Mouse (Mus musculus) erythroblast, adult 5-6 weeks (primary cell): ENCODE results near the gene Neurod2. TPM values are rescaled to one million over a fixed set of nuclear protein-coding genes. Genes with fewer than 3 reads are reported as not detected.

Source experiments
- ATAC-seq: replicated peaks from 2 replicates; pipeline ENCODE4 v1.8.0; 2016; ENCODE audit warnings: moderate number of reproducible peaks, mild to moderate bottlenecking, moderate TSS enrichment, inconsistent platforms; ENCODE audit not compliant: poor library complexity, low FRiP score, severe bottlenecking
- total RNA-seq, 2 experiments: library from RNA; stranded (forward) in 1 of 2; stranded (reverse) in 1 of 2; fragments of 150-400 nt in 1 of 2; fragments of 200-764, 138-1000 nt in 1 of 2; gene quantifications; 2 replicates each; pipeline versions ENCODE4 v1.2.3 to v1.2.4; 2015 to 2017; ENCODE audit warnings: low replicate concordance in 2 of 2

Neurod2 gene
- total RNA-seq, 2 experiments from 2014 or later, result not detected

DNA sequence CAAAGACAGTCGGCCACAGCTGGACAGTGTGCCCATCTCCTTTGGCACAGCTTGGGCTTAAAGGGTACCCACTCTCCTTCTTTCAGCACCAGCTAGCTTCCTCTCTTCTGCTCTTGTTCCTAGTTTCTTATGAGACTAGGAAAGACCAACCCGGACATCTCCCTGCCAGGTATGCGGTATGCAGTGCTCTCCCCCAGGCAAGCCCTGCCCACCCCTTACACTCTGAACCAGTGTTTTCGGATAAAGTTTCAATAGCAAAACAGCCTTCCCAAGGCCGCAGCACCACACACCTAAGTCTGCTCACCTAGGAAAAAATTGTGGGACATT lies 7.8 kb downstream of the Neurod2 start:
- no peak for ATAC-seq

DNA sequence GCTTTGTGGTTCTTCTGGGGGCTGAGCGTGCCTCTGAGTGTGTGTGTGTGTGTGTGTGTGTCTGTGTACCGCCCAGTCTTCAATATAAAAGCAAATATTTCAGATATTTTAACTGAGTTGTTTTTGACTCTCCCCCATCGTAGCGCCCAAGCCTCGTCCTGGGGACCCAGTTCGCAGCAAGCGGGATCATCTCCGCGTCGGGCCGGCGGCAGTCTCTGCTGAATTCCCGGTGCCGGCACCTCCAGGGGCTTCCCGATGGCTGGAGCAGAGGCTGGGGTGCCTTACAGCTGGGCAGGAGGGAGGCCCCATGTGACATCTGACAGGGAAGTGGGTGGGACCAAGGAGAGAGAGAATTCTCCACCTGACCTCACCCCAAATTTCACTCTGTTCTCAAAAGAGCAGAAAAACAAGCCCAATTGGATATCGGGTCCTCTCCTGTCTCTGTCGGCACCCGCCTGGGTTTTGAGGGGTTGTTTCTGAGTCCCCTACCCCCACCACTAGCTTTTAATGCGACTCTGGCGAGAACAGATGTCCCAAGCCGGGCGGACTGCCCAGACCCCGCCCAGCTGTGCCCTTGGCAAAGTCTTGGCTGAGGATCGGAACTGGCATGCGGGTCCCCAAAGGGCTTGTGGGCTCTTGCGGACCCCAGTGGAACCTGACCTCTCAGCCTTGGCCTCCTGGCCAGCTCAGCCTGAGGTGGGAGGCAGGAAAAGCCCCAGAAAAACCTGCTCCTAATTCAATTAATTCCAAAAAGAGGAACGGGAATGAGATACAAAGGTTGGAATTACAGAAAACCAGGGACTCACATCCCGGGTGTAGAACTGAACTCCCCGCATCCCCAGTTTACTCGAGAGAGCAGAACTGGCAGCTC lies 8.4 kb downstream of the Neurod2 start:
- ATAC-seq, result no peak

DNA sequence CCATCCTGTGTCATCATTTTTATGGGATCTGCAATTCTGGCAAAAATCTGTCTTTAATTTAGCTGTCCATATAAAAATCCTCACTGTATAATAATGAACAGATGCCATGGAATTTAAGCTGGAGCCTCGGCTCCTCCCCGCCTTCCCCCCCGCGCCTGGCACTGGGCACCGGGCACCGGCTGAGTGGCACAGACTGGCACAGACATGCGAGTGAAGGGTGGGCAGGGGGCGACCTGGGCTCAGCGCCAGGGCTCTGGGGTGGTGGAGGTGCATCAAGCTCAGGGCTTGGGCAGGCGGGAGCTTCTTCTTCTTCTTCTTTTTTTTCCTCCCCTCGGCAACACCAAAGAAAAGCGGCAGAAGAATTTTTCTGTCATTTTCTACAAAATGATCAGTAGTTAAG lies 9.1 kb downstream of the Neurod2 start:
- ATAC-seq, result no peak

DNA sequence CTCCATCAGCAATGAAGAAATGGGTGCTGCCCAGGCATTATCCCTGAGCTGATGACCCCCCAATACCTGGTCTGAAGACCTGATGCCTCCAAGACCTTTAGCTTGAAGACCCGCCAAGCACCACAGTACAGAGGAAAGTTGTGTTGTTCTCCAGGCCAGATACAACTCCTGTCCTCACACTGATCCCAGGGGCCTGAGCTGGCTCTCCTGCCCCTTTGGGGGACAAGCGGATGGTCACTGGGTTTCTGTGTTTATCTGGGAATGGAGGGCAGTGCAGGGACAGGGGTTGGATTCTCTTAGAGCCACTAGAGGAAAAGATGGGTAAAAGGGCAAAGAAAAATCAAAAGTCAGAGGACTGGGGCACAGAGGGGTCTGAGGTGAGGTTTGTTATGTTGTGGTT lies 9.5 kb downstream of the Neurod2 start:
- ATAC-seq, result no peak

DNA sequence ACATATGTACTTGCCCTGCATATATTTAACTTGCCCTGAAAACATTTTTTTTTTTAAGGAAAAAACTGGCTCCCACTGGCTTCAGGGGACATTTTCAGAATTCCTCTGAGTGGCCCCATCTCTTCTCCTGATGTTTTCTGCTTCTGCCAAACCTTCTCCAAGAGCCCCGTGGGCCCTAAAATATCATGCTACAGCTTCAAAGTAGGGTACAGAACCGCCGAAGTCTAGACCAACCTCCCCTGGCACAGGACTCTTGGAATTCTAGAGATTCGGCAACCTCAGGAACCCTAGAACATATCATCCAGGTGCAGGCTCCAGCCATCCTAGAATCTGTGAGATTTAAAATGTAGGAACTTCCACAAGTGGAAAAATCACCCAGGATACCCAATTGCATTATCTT lies 9.9 kb downstream of the Neurod2 start:
- ATAC-seq, result no peak

DNA sequence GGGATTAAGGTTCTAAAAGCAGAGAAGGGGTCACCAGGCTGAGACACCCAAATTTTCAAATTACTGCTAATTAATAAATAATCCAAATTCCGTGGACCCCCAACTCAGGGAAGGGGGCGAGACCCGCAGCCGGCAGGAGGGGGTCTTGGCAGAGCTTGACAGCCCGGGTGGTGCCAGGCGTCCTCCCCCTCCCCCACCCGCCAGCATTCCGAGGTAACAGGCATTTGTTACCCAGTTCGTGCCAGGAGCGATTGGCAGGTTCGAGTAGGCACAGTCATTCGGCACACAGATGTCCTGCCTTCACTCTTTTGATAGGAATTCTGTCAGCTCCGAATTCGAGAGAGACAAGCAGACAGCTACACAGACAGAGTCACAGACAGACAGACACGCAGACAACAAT lies 10.3 kb downstream of the Neurod2 start:
- no peak for ATAC-seq

DNA sequence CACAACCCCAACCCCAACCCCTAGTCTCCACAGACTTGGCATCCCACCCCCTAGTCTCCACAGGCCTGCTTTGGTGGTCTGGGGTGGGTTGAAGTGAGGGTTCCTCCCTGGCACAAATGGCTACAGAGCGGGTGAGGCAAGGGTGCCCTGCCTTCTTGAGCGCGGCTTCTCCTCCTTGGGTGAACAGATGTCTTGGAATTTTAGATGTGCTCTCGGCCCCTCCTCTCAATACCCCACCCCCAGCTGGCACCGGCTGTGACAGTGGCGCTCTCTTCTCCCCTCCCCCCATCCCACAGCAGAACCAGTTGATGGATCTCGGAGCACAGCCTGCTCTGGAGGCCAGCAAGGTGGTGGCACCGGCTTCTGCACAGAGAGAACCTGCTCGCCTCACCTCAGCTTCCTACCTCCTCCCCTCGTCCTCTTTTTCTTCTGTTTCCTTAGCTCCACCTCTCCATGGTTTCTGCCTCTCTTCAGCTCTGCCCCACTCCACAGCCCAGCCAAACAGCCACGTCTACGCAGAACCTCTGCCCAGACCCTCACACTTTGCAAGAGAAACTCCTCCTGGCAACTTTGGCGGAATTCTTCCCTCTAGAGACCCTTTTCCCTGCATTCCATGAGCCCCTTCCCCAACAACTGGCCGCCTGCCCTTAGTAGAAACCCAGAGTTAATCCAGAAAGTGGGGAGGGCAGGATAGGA lies 10.9 kb downstream of the Neurod2 start:
- no peak for ATAC-seq

DNA sequence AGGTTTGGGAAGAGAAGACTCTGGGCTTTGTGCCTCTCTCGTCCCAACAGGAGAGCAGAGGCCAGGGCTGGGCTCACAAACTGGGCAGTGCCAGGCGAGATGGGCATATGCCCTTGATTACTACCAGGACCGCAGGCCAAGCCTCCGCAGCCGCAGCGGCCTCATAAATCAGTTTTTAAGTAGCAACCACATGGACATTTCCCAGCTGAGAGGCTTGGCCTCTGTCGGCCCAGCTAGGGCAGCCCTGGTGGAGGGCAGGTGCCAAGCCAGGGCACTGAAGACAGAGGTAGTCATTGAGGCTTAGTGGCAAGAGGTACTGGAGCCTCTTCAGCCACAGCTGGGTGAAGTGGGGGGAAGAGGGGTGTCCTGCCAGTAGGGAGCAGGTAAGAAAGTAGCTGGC lies 12.0 kb downstream of the Neurod2 start:
- no peak for ATAC-seq

DNA sequence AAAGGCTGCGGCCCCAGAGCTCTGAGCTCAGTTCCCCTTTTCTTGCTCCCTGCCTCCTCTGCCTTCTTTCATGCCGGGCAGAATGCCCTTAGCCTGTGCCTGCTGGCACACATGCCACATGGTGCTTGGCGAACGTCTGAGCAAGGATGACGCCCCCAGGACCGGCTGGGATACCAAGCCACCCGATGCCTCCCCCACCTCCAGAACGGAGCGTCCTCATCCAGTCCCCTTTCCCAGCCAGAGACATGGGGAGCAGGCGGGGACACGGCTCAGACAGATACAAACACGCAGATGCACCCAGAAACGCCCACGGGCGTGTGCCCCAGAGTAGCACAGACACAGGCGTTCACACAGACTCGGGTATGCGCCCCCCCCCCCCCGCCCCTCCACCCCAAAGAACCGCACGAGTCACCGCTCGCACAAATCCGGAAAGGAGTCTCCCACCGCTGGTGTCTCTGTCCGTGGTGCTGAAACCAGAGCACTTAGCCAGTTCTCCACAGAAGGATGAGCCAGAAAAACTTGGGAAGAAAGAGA lies 15.6 kb downstream of the Neurod2 start:
- ATAC-seq, result no peak

DNA sequence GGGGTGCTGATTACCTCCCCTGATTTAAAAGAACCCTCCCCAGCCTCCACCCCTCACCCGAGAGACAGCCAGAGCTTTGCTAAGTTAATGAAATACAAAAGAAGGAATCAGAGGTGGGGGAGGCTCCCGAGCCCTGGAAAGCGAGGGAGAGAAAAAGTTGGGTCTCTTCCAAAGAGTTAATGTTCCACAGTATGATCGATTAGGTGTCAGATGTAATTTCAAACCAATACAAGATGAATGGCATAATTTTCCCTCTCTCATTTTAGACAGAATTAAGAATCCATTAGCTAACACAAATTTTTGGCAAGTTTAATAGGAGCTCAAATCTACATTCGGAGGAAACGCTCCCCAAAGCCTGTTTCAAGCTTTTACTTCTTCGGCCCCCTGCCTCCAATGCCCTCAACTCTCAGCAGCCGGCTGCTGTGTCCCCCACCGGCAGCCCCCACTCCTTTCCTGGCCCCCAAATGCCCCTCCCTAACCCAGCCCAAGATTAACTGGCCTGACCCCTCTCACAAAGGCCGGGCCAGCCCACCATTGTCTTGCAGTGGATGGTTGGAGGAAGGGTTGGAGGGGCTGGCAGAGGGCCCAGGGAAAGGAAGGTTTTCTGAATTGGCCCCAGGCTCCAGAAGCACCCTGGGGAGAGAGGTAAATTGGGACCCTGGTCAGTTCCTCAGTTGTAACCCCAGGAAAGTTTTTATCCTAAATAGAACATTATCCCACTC lies 30.8 kb downstream of the Neurod2 start:
- no peak for ATAC-seq

DNA sequence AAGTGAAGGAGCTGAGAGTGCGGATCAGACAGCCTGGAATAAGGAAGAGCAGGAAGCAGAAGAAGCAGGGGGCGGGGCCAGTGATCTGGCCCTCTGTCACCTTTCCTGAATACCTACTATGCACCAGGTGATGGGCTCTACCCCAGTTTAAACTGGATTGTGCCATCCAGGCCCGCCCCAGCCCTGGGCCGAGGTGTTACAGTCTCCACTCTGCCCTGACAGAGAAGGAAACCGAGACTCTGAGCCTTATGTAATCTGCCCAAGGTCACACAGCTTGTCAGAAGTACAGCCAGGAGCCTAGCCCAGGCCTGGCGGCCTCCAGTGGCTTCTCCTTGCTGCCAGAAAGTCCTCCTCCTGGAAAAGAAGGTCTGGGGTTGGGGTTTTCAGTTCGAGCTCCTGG lies 31.7 kb downstream of the Neurod2 start:
- no peak for ATAC-seq

DNA sequence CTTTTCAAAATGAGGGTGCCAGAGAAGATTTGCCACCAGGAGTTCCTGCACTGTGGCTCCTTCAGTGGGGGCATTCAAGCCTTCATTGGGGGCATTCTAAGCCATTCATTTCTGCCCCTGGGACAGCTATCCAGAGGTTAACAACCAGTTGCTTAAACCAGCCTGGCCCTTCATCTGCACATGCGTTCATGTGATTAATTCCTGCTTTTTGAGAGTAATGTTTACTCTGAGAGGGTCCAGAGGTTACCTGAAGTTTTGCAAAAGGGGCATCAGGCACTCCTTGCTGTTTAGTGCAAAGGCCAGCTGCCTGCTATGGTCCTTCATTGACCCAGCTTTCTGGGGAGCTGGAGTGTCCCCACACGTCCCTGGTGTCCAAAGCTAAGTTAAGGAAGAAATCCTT lies 32.5 kb downstream of the Neurod2 start:
- ATAC-seq, result no peak

DNA sequence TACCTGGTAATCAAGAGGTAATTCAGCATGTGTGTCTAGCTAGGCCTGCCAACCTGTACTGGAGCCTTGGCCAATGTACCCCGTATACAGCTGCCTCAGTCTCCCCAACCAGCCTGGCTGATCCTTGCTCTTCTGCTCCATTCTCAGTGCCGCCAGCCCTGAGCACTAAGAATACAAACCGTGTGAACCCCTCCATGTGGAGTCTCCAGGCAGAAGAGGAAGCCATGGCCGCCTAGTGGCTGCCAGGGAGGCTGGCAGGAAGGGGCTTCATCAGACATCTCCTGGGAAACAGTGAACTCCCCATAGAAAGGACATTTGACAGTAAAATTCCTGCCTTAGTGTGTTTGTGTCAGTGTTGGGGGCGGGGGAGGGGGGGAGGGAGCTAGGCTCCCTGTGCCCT lies 33.2 kb downstream of the Neurod2 start:
- no peak for ATAC-seq

DNA sequence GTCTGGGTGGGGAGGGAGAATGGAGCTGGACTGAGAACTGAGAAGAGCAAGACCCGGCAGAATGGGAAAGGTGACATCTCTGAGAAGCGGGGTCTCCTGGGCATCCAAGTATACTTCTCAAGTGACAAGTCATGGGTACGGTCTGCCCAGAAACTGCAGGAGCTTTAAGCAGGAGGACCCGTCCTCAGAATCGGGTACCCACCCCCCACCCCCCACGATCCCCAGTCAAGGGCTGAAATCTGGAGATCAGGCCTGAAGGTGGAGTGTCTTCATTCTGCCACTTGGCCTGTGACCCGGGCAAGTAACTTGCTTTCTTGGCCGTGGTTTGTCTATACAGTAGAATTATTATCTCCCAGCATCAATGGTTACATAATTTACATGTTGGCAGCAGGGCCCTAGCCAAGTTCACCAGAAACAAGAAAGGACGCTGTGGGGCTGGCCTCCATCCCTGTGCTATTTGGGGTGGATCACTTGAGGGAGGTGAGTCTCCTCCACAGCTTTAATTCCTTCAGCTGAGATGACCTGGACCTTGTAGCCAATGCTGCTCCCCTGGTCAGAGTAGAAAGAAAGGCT lies 34.3 kb downstream of the Neurod2 start:
- ATAC-seq, result no peak

DNA sequence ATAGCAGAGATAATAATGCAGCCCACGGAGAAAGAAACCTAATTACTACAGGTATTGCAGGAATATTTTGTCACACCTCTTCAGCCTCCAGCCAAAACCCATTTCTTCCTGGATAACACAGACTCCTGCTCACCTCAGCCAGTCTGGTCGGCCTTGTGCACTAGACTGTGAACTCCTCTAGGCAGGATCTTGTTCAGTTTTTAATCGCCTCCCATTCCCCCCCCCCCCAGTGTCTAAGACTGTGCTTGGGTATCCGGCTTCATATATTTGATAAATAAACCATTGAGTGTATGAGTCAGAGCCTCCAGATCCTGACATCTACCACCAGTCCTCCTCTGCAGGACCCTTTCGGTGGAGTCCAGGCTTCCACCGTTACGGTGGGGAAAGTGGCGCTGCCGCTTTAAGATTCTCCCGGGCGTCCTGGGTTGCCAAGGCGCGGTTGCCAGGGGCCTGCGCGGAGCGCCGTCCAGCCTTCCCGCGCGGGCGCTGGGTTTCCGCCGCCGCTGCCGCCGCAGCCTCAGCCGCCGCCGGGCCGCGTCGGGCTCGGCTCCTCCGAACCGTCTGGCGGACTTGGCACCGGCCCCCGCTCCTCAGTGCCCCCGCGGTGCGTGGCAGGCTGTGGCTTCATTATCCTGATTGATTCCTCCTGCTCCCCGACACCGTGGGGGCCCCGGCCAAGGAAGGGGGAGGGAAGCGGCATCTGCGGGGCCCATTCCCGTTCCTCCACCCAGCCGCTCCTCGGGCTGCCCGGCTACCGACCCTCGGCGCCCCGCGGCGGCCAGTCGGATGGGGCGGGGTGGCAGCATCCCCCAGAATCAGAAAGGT lies 35.0 kb downstream of the Neurod2 start:
- ATAC-seq, result no peak

DNA sequence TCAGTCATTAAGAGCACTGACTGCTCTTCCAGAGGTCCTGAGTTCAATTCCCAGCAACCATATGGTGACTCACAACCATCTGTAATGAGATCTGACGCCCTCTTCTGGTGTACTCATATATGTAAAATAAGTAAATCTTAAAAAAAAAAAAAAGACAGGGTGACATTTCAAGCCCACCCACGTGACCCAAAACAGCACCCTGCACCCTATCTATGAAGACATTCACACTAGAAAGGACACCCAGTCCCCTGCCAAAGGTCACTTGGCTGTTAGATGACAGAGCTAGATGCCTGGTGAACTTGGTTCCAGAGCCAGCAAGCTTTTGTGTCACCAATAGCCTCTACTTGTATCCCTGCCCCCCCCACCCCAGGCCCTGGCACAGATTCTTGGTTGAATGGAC lies 36.4 kb downstream of the Neurod2 start:
- ATAC-seq, result no peak

DNA sequence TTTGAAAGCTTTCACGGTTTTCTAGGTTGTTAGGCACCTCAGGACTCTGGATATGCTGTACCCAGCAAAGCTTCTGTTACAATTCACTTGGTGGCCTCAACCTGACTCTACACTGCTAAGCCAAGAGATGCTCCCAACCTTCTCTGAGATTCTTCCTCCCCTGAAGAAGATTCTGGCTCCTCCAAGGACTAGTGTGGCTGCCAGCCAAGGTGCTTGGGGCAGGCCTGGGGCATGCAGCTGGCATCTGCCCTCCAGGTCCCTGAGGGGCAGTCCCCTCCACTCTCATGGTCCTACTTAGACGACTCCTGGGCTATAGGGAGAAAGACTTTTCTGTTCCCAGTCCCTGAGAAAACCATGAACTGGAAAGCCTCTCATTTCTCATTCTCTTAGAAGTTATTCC lies 38.5 kb downstream of the Neurod2 start:
- ATAC-seq, result no peak

DNA sequence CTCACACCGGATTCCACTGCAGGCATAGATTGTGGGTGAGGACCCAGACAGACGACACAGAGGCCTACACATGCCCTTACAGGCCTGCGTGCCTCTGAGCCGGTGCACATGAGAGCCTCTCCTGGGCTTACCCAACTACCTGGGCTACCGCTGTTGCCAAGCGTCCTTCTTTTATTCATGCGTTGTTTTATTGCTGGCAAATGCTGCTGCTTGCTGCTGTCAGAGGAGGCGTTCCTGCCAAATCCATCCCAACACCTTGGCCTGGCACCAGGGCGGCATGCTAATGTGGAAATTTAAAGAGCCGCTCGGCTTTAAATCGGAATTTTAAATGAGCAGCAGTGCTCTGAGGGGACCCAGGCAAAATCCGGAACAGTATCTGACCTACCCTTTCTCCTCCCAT lies 39.6 kb downstream of the Neurod2 start:
- no peak for ATAC-seq

DNA sequence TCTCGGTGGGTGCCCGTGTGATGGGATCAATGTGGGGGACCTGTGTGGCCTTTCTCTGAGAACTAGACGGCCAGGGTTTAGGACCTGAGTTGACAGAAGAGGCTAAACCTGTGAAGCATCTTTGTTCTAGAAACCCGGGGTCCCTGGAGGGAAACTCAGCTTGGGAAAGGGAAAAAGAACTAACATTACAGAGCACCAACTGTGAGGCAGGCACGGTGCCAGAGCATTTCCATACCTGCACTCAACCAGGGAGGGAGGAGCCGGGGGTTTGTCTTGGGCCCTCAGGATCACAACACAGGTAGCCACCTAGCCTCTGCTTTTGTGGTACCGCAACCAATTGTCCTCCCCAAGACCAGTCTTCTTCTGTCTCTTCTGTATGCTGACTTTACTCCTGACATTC lies 41.5 kb downstream of the Neurod2 start:
- no peak for ATAC-seq

DNA sequence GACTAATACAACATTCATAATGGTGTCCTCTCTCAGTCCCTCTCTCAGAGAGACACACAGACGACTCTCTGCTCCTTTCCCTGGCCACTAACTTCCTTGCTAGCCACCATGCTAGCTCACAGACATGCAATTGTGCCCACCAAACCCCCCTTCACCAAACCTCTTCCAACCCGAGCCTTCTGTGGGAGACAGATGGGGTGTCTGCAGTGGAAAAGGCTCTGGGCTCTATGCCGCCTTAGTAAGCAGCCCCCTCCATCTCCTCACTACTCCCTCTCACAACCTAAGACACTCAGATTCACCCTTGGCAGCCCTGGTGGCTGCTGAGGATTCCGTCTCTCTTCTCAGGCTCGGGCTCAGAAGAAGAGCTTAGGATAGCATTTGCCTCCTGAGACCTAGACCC lies 41.9 kb downstream of the Neurod2 start:
- no peak for ATAC-seq
